Mouse (Mus musculus) kidney, embryonic 14.5 days (tissue): Measurements from ENCODE around the gene Pogz. TPM values are rescaled to one million over a fixed set of nuclear protein-coding genes. Genes with fewer than 3 reads are reported as not detected.

Source experiments
- ATAC-seq: fragments of 200-750 bp; cut with Nextera tagmentation; 2 replicates; pipeline ENCODE4 v1.8.0; 2017; ENCODE audit warnings: moderate number of reproducible peaks, mild to moderate bottlenecking, moderate TSS enrichment, moderate library complexity; ENCODE audit not compliant: low FRiP score, low TSS enrichment
- H3K27ac ChIP-seq: fragments of 300-500 bp; sonication (generic); 2 replicates; pipeline ENCODE4 v1.5.1; 2014; ENCODE audit warnings: low read depth, mild to moderate bottlenecking, low read length, moderate library complexity, mixed read lengths
- H3K27me3 ChIP-seq: fragments of 300-500 bp; sonication (generic); 2 replicates; pipeline ENCODE4 v1.6.1; 2014; ENCODE audit warnings: mild to moderate bottlenecking, low read length; ENCODE audit not compliant: control insufficient read depth, insufficient read depth
- H3K36me3 ChIP-seq: fragments of 300-500 bp; sonication (generic); 2 replicates; pipeline ENCODE4 v1.6.1; 2014; ENCODE audit warnings: low read length, mixed read lengths; ENCODE audit not compliant: control insufficient read depth, insufficient read depth
- H3K4me1 ChIP-seq: fragments of 300-500 bp; sonication (generic); 2 replicates; pipeline ENCODE4 v1.6.1; 2014; ENCODE audit warnings: low read length, mixed read lengths; ENCODE audit not compliant: control insufficient read depth, insufficient read depth
- H3K4me2 ChIP-seq: fragments of 300-500 bp; sonication (generic); replicated peaks from 2 replicates; pipeline ENCODE4 v1.6.1; 2014; ENCODE audit warnings: low read depth, mild to moderate bottlenecking, low read length
- H3K4me3 ChIP-seq: fragments of 300-500 bp; sonication (generic); 2 replicates; pipeline ENCODE4 v1.5.1; 2014; ENCODE audit warnings: mild to moderate bottlenecking, low read length
- H3K9ac ChIP-seq: fragments of 300-500 bp; sonication (generic); 2 replicates; pipeline ENCODE4 v1.6.1; 2014; ENCODE audit warnings: low read depth, mild to moderate bottlenecking, low read length, moderate library complexity
- H3K9me3 ChIP-seq: fragments of 300-500 bp; sonication (generic); 2 replicates; pipeline ENCODE4 v1.6.1; 2016; ENCODE audit warnings: low read length; ENCODE audit not compliant: control insufficient read depth
- WGBS: fragments of 180-500 bp; shearing (Covaris S2); extraction: QIAGEN DNeasy Blood & Tissue Kit; methylation state at CpG from one replicate; pipeline ENCODE4 v1.1.7; 2014; 5-methylcytosine and 5-hydroxymethylcytosine counted together
- polyA plus RNA-seq: library from polyadenylated mRNA; unstranded; fragments of >200 nt; fragmentation: Nextera tagmentation; extraction: Ambion mirVana; gene quantifications from 2 replicates; pipeline ENCODE4 v1.2.1, GENCODE M21; 2014

Pogz gene
- polyA plus RNA-seq, 1 experiment from 2014 or later, result 24.4 TPM

DNA sequence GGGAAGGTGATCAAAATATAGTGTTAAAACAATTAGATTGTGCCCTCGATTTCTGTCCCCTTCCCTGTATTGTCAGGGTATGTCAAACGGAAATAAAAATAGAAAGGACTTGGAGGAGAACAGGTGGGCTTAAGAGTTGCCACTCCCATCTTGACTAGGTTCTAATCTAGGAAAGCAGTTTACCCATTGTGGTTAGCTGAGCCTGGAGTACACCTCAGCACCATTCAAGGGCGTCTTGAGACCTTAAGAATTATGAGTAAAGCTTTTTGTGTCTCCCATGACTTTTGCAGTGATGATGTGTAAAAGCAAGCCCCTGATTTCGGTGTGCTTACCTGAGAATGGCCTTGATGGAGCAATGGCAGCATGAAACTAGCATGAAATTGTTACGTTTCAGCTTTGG, 1.7 kb downstream of the Pogz start:
- WGBS, result 69% methylated on average over 5 of the region's 5 CpGs
- Histone ChIP-seq H3K4me1 (peaks cover 13% of the 10 kb centered on the region; the same call in 1 of the 2 replicates), H3K9ac (peak overlapping the region; percentile 94; the same call in 1 of the 2 replicates), H3K4me2 (peak overlapping the region; percentile 76), H3K27ac (no peak overlapping the region), H3K27me3 (no peaks in the 10 kb centered on the region), H3K4me3 (peak overlapping the region; percentile 75), H3K9me3 (no peaks in the 10 kb centered on the region), H3K36me3 (no peaks in the 10 kb centered on the region)
- ATAC-seq, result no peak

DNA sequence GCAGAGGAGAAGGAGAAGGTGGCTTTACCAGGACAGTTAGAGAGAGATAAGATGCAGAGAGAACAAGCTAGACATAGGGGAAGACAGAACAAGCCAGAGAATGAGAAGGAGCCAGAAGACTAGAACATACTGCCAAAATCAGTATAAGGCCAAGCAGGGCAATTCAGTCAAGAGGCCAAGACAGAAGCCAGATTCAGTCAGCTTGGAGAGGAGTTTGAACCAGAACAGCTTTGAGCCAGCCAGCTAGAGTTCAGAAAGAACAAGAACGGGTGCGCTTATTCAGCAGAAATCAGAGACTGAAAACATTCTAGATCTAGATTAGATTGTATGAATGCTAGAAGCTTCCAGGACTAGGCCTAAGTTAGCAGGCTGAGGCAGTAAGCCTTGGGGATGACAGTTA, 10.0 kb downstream of the Pogz start:
- Histone ChIP-seq H3K9ac (no peak overlapping the region), H3K9me3 (no peaks in the 10 kb centered on the region), H3K27me3 (no peaks in the 10 kb centered on the region), H3K4me1 (peaks cover 5% of the 10 kb centered on the region; the same call in 1 of the 2 replicates), H3K4me2 (no peak overlapping the region), H3K4me3 (no peak overlapping the region), H3K27ac (no peak overlapping the region), H3K36me3 (no peaks in the 10 kb centered on the region)
- WGBS, result 100% methylated on average over 2 of the region's 2 CpGs
- ATAC-seq, result no peak

DNA sequence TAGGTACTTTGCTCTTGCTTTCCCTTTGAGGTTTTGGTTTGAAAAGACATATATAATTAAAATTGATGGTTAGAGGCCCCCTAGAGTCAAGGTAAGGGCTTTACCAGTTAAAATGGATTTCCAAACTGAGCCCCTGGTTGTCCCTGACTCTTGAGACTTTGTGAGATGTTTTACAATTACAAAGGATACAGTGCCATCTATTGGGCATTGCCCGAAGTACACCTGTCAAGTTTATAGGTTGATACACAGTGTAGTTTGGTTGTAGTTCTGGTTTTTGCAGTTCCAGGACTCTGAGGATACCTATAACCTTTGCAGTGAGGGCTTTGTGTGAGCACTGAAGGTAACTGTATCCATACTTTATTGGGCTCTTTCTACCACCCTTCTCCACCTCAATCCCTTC, 12.0 kb downstream of the Pogz start:
- WGBS, result 21% methylated on average over 1 of the region's 1 CpGs
- Histone ChIP-seq H3K9me3 (no peaks in the 10 kb centered on the region), H3K4me1 (peaks cover 5% of the 10 kb centered on the region; the same call in 1 of the 2 replicates), H3K36me3 (peaks cover 4% of the 10 kb centered on the region), H3K27me3 (no peaks in the 10 kb centered on the region), H3K4me2 (no peak overlapping the region), H3K4me3 (no peak overlapping the region), H3K27ac (no peak overlapping the region), H3K9ac (no peak overlapping the region)
- ATAC-seq, result no peak

- Histone ChIP-seq H3K4me2 (no peak overlapping the region), H3K9me3 (no peaks in the 10 kb centered on the region), H3K4me1 (peaks cover 5% of the 10 kb centered on the region; the same call in 1 of the 2 replicates), H3K4me3 (no peak overlapping the region), H3K9ac (no peak overlapping the region), H3K36me3 (peaks cover 26% of the 10 kb centered on the region), H3K27me3 (no peaks in the 10 kb centered on the region), H3K27ac (no peak overlapping the region)
- WGBS, result 71% methylated on average over 3 of the region's 3 CpGs
- ATAC-seq, result no peak
Observed at GRCm38 (mm10) chr3:94851731-94852130, 14.4 kb downstream of the Pogz start.

DNA sequence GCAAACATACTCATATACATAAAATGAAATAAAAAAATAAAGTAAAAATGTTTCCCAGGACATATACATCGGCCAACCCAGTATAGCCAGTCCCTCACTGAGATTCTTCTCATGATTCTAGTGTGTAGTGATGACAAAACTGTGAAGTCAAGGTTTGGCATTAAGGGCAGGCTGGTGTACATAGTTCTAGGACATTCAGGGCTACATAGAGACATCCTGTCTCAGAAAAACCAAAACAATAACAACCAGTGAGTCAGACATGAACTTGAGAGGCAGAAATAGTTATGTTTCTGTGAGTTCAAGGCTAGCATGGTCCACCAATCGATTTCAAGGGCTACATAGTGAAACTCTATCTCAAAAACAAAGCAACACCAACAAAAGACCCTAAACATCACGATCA, 14.8 kb downstream of the Pogz start:
- Histone ChIP-seq H3K4me3 (no peak overlapping the region), H3K4me2 (no peak overlapping the region), H3K27me3 (no peaks in the 10 kb centered on the region), H3K4me1 (peaks cover 5% of the 10 kb centered on the region; the same call in 1 of the 2 replicates), H3K9ac (no peak overlapping the region), H3K9me3 (no peaks in the 10 kb centered on the region), H3K36me3 (peaks cover 31% of the 10 kb centered on the region), H3K27ac (no peak overlapping the region)
- ATAC-seq, result no peak
- WGBS, result 82% methylated on average over 3 of the region's 3 CpGs

DNA sequence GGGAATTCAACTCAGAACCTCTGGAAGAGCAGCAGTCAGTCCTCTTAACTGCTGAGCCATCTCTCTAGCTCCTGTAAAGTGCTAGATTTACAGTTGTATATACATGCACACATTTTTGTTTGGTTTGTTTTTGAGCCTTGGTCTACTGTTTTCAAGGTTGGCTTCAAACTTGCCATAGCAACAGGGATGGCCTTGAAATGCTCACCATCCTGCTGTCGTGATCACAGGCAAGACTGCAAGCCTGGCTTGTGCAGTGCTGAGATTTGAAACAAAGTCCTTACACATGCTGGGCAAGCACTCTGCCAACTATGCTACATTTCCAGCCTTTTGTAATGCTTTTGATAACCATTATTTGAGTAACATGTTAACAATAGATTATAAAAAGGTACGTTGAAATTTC, 22.1 kb downstream of the Pogz start:
- Histone ChIP-seq H3K27ac (no peak overlapping the region), H3K27me3 (no peaks in the 10 kb centered on the region), H3K4me1 (no peaks in the 10 kb centered on the region), H3K4me3 (no peak overlapping the region), H3K9ac (no peak overlapping the region), H3K9me3 (no peaks in the 10 kb centered on the region), H3K4me2 (no peak overlapping the region), H3K36me3 (peaks cover 61% of the 10 kb centered on the region)
- ATAC-seq, result no peak
- 85% methylated on average over 2 of the region's 2 CpGs for WGBS

- H3K9me3 ChIP-seq, result no peaks in the 10 kb centered on the region
- no peak overlapping the region for H3K9ac ChIP-seq
- H3K4me1 ChIP-seq, result no peaks in the 10 kb centered on the region
- no peak overlapping the region for H3K27ac ChIP-seq
- H3K4me3 ChIP-seq, result no peak overlapping the region
- WGBS, result 99% methylated on average over 3 of the region's 3 CpGs
- H3K4me2 ChIP-seq, result no peak overlapping the region
- H3K27me3 ChIP-seq, result no peaks in the 10 kb centered on the region
- H3K36me3 ChIP-seq, result peaks cover 79% of the 10 kb centered on the region
- no peak for ATAC-seq
Observed at GRCm38 (mm10) chr3:94869011-94869410, 31.6 kb downstream of the Pogz start.

DNA sequence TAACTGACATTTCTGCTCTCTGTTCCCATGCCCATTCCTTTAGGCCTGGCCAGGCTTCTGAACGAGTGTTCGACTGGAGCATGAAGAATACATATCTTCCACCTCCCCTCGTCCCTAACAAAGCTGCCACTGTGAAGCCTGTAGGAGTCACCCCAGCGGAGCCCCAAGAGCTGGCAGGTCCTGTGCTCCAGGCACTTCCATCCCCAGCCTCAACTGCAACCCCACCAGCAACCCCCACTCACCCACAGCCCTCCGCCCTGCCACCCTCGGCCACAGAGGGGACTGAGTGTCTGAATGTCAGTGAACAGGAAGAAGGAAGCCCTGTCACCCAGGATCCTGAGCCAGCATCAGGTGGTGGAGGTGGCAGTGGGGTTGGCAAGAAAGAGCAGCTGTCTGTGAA, 41.3 kb downstream of the Pogz start:
- WGBS, result 94% methylated on average over 6 of the region's 6 CpGs
- no peak for ATAC-seq
- peaks cover 97% of the 10 kb centered on the region for H3K36me3 ChIP-seq

GRCm38 (mm10) chr3:94881840-94882239, 44.5 kb downstream of the Pogz start:
- Histone ChIP-seq H3K4me1 (peaks cover 5% of the 10 kb centered on the region; the same call in 1 of the 2 replicates), H3K36me3 (peaks cover 85% of the 10 kb centered on the region), H3K27me3 (no peaks in the 10 kb centered on the region), H3K9ac (no peak overlapping the region), H3K9me3 (no peaks in the 10 kb centered on the region), H3K4me2 (no peak overlapping the region), H3K4me3 (no peak overlapping the region), H3K27ac (no peak overlapping the region)
- ATAC-seq, result no peak
- WGBS, result 65% methylated on average over 4 of the region's 4 CpGs

More for the DNA sequence above, 41.3 kb downstream of the Pogz start:
- Histone ChIP-seq H3K4me3 (no peak overlapping the region), H3K4me2 (no peak overlapping the region), H3K9ac (no peak overlapping the region), H3K27ac (no peak overlapping the region), H3K27me3 (no peaks in the 10 kb centered on the region), H3K9me3 (no peaks in the 10 kb centered on the region), H3K4me1 (no peaks in the 10 kb centered on the region)
